Mouse (Mus musculus) heart, postnatal 0 days (tissue): Measurements from ENCODE around the gene Myh10. TPM values are rescaled to one million over a fixed set of nuclear protein-coding genes. Genes with fewer than 3 reads are reported as not detected.

Experiments
- ATAC-seq: fragments of 200-750 bp; cut with Nextera tagmentation; 2 replicates; pipeline ENCODE4 v1.8.0; 2017; ENCODE audit warnings: low read depth, moderate number of reproducible peaks, moderate library complexity; ENCODE audit not compliant: insufficient read depth
- DNase-seq: peaks from one replicate; pipeline ENCODE4 v3.0.0-alpha.2; 2016; ENCODE audit warnings: low spot score
- H3K27ac ChIP-seq: fragments of 300-500 bp; sonication (generic); 2 replicates; pipeline ENCODE4 v1.5.1; 2014; ENCODE audit warnings: low read depth, mild to moderate bottlenecking
- H3K27me3 ChIP-seq: fragments of 300-500 bp; sonication (generic); 2 replicates; pipeline ENCODE4 v1.6.1; 2014; ENCODE audit warnings: low read length, mixed read lengths; ENCODE audit not compliant: control insufficient read depth, insufficient read depth
- H3K36me3 ChIP-seq: fragments of 300-500 bp; sonication (generic); replicated peaks from 2 replicates; pipeline ENCODE4 v1.6.1; 2014; ENCODE audit warnings: low read length, mixed read lengths; ENCODE audit not compliant: control insufficient read depth, insufficient read depth
- H3K4me1 ChIP-seq: fragments of 300-500 bp; sonication (generic); 2 replicates; pipeline ENCODE4 v1.6.1; 2014; ENCODE audit warnings: antibody characterized with exemption; ENCODE audit not compliant: control insufficient read depth, insufficient read depth
- H3K4me2 ChIP-seq: fragments of 300-500 bp; sonication (generic); 2 replicates; pipeline ENCODE4 v1.6.1; 2014; ENCODE audit warnings: low read depth, mild to moderate bottlenecking, low read length, moderate library complexity
- H3K4me3 ChIP-seq: fragments of 300-500 bp; sonication (generic); 2 replicates; pipeline ENCODE4 v1.5.1; 2014; ENCODE audit warnings: low read depth, low read length
- H3K9ac ChIP-seq: fragments of 300-500 bp; sonication (generic); replicated peaks from 2 replicates; pipeline ENCODE4 v1.6.1; 2014; ENCODE audit warnings: low read depth, low read length, mixed read lengths
- H3K9me3 ChIP-seq: fragments of 300-500 bp; sonication (generic); replicated peaks from 2 replicates; pipeline ENCODE4 v1.6.1; 2016; ENCODE audit warnings: low read length; ENCODE audit not compliant: control insufficient read depth
- CTCF ChIP-seq: IDR thresholded peaks from 2 replicates; pipeline ENCODE4 v1.5.1; 2016; ENCODE audit warnings: antibody characterized with exemption, control low read depth, low read depth
- EP300 ChIP-seq: IDR thresholded peaks from 2 replicates; pipeline ENCODE4 v1.6.1; 2016; ENCODE audit warnings: antibody characterized with exemption, low read depth
- WGBS: fragments of 180-500 bp; shearing (Covaris S2); extraction: QIAGEN DNeasy Blood & Tissue Kit; methylation state at CpG from one replicate; pipeline ENCODE4 v1.1.7; 2014; 5-methylcytosine and 5-hydroxymethylcytosine counted together
- polyA plus RNA-seq: library from polyadenylated mRNA; unstranded; fragments of >200 nt; fragmentation: Nextera tagmentation; extraction: Ambion mirVana; gene quantifications from 2 replicates; pipeline ENCODE4 v1.2.1, GENCODE M21; 2015
- total RNA-seq: library from RNA; depleted of rRNA; stranded (reverse); fragments of >200 nt; gene quantifications from 2 replicates; pipeline ENCODE4 v1.2.3, GENCODE M21; 2014; ENCODE audit warnings: low replicate concordance; rRNA removed

The Myh10 gene
- total and polyA plus RNA-seq, 2 experiments from 2014 or later = 39.5 to 82.8 TPM

GRCm38 (mm10) chr11:68857329-68857728 lies 166.0 kb downstream of the Myh10 start:
- no peaks in the 10 kb centered on the region for H3K9me3 ChIP-seq

GRCm38 (mm10) chr11:68859943-68860593 lies 168.7 kb downstream of the Myh10 start:
- Histone ChIP-seq H3K9ac (no peak overlapping the region), H3K4me2 (no peak overlapping the region), H3K4me1 (peaks cover 20% of the 10 kb centered on the region), H3K4me3 (no peak overlapping the region), H3K27me3 (no peaks in the 10 kb centered on the region), H3K9me3 (no peaks in the 10 kb centered on the region), H3K27ac (no peak overlapping the region), H3K36me3 (no peaks in the 10 kb centered on the region)
- TF ChIP-seq CTCF = no peak
- TF ChIP-seq EP300 = no peak
- no peak for DNase-seq
- 70% methylated on average over 8 of the region's 8 CpGs for WGBS
- ATAC-seq = no peak

More at GRCm38 (mm10) chr11:68857329-68857728, 166.0 kb downstream of the Myh10 start:
- H3K36me3 ChIP-seq = no peaks in the 10 kb centered on the region
- H3K4me2 ChIP-seq = no peak overlapping the region
- no peaks in the 10 kb centered on the region for H3K4me1 ChIP-seq
- H3K27ac ChIP-seq = no peak overlapping the region
- TF ChIP-seq EP300 (no peak), CTCF (no peak)
- H3K4me3 ChIP-seq = no peak overlapping the region
- ATAC-seq (no peak), DNase-seq (no peak)
- no peaks in the 10 kb centered on the region for H3K27me3 ChIP-seq
- 86% methylated on average over 3 of the region's 3 CpGs for WGBS
- H3K9ac ChIP-seq = no peak overlapping the region

GRCm38 (mm10) chr11:68862260-68862659 lies 170.9 kb downstream of the Myh10 start:
- no peak for ATAC-seq
- 84% methylated on average over 2 of the region's 2 CpGs for WGBS

GRCm38 (mm10) chr11:68863631-68864091 lies 172.3 kb downstream of the Myh10 start:
- H3K27me3 ChIP-seq = no peaks in the 10 kb centered on the region
- peak overlapping the region; percentile 67 for H3K27ac ChIP-seq
- no peaks in the 10 kb centered on the region for H3K9me3 ChIP-seq
- no peak overlapping the region for H3K4me2 ChIP-seq
- H3K36me3 ChIP-seq = no peaks in the 10 kb centered on the region
- H3K4me1 ChIP-seq = peaks cover 22% of the 10 kb centered on the region
- ATAC-seq (no peak), DNase-seq (no peak)
- no peak overlapping the region for H3K4me3 ChIP-seq
- H3K9ac ChIP-seq = no peak overlapping the region
- 44% methylated on average over 4 of the region's 4 CpGs for WGBS
- TF ChIP-seq CTCF (no peak), EP300 (no peak)

More at GRCm38 (mm10) chr11:68862260-68862659, 170.9 kb downstream of the Myh10 start:
- Histone ChIP-seq H3K4me3 (no peak overlapping the region), H3K27me3 (no peaks in the 10 kb centered on the region), H3K36me3 (no peaks in the 10 kb centered on the region), H3K9ac (no peak overlapping the region), H3K9me3 (no peaks in the 10 kb centered on the region), H3K4me1 (peaks cover 22% of the 10 kb centered on the region), H3K27ac (no peak overlapping the region), H3K4me2 (no peak overlapping the region)
- no peak for DNase-seq
- TF ChIP-seq EP300 (no peak), CTCF (no peak)

- H3K4me2 ChIP-seq = peak overlapping the region; percentile 25; the same call in 1 of the 2 replicates
- H3K27me3 ChIP-seq = no peaks in the 10 kb centered on the region
- peak overlapping the region; percentile 67 for H3K27ac ChIP-seq
- no peaks in the 10 kb centered on the region for H3K36me3 ChIP-seq
- ATAC-seq = peak; percentile 76
- DNase-seq = peak; percentile 89
- H3K4me1 ChIP-seq = peaks cover 22% of the 10 kb centered on the region
- H3K9me3 ChIP-seq = no peaks in the 10 kb centered on the region
- H3K9ac ChIP-seq = no peak overlapping the region
- 9% methylated on average over 9 of the region's 9 CpGs for WGBS
- H3K4me3 ChIP-seq = no peak overlapping the region
- TF ChIP-seq EP300 = peak; percentile 92
- no peak for TF ChIP-seq CTCF
These were observed 173.3 kb downstream of the Myh10 start for GRCm38 (mm10) chr11:68864544-68865189.

Other genes with a start within 250 kb of the Myh10 start
- 5.4 and 8.8 TPM in 2 replicates for gene Pik3r6, start 188.5 kb upstream of the Myh10 start, total RNA-seq
- gene Pik3r6, start 188.5 kb upstream of the Myh10 start, polyA plus RNA-seq = 4.7 and 5.0 TPM in 2 replicates
- gene Mfsd6l, start 135.4 kb upstream of the Myh10 start, total RNA-seq = 0.08 TPM in 1 of 2 replicates, not detected in the other
- 0.08 and 0.27 TPM in 2 replicates for gene Mfsd6l, start 135.4 kb upstream of the Myh10 start, polyA plus RNA-seq
- gene Ccdc42, start 104.5 kb upstream of the Myh10 start, total RNA-seq = 1.4 TPM in 1 of 2 replicates, not detected in the other
- gene Ccdc42, start 104.5 kb upstream of the Myh10 start, polyA plus RNA-seq = 0.45 and 0.55 TPM in 2 replicates
- 70.9 and 130 TPM in 2 replicates for gene Ndel1, start 180.3 kb downstream of the Myh10 start, total RNA-seq
- gene Ndel1, start 180.3 kb downstream of the Myh10 start, polyA plus RNA-seq = 60.7 and 62.3 TPM in 2 replicates
- not detected in 2 replicates for gene Rnf222, start 197.0 kb downstream of the Myh10 start, total RNA-seq
- gene Rnf222, start 197.0 kb downstream of the Myh10 start, polyA plus RNA-seq = 0.14 and 0.15 TPM in 2 replicates
- gene Rpl26, start 210.0 kb downstream of the Myh10 start, total RNA-seq = 1,343 and 1,533 TPM in 2 replicates
- 529 and 545 TPM in 2 replicates for gene Rpl26, start 210.0 kb downstream of the Myh10 start, polyA plus RNA-seq
- not detected in 2 replicates for gene Odf4, start 235.5 kb downstream of the Myh10 start, total RNA-seq
- gene Odf4, start 235.5 kb downstream of the Myh10 start, polyA plus RNA-seq = not detected in 2 replicates